Mouse (Mus musculus): ENCODE data around the gene Naa80.
A peak's percentile ranks its signal among the peaks of the same experiment; 100 is the strongest.

GRCm38 (mm10) chr9:107551890-107552355, 26.8 kb upstream of the Naa80 start:
- TF ChIP-seq CTCF (IDR thresholded peaks at IDR 0.05; ENCODE audit: borderline replicate concordance, insufficient read depth, low read length) (no peak), POLR2A (IDR thresholded peaks at IDR 0.05; ENCODE audit: low read depth, low read length) (peak; percentile 72)

Measured in embryonic fibroblast, embryonic 13.5 days (primary cell).